ENCODE assay signal across 8 mouse cellular contexts in the genomic region with DNA sequence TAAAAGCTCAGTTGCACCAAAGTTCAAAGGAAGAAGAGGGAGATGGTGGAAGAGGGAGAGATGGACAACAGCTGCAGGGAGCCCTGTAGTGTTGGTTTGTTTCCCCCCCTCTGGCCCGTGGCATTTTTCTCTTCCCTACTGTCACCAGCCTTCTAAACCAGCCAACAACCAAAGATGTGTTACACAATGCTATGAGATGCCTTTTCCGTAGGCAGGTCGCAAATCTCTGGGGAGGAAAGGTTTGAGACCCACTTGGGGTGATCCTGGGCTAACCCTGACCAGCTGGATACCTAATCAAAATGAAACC. TPM values are rescaled to one million over a fixed set of nuclear protein-coding genes. Genes with fewer than 3 reads are reported as not detected.
DNase-seq lines count a peak whose midpoint lies in the region; ATAC-seq and TF ChIP-seq lines count a peak whose summit lies in the region.

No protein-coding gene starts in this region.

- H3K4me3 ChIP-seq in lung, adult 2 months (replicated peaks; ENCODE audit: extremely low read depth, low read depth, low read length) = peak overlapping the region; percentile 75
- H3K4me3 ChIP-seq in embryonic facial prominence, embryonic 13.5 days = peak overlapping the region; percentile 62
- peak overlapping the region; percentile 63 for H3K4me3 ChIP-seq in intestine, postnatal 0 days (ENCODE audit: low read depth, low read length)
- H3K4me3 ChIP-seq in neural tube, embryonic 14.5 days (ENCODE audit: low read depth, low read length) = peak overlapping the region; percentile 63

- no peak for ATAC-seq in embryonic facial prominence, embryonic 13.5 days (ENCODE audit: insufficient number of reproducible peaks, insufficient read depth, low FRiP score, low TSS enrichment, low read depth)
- ATAC-seq in intestine, postnatal 0 days = no peak
- 0 out of 2 replicates have a peak, but pooled peaks have one; percentile 2 for ATAC-seq in neural tube, embryonic 14.5 days (ENCODE audit: low read depth)

- 26% methylated on average over 3 of the region's 3 CpGs for WGBS in lung, adult 2 months
- WGBS in embryonic facial prominence, embryonic 13.5 days = 22% methylated on average over 3 of the region's 3 CpGs
- 35% methylated on average over 3 of the region's 3 CpGs for WGBS in intestine, postnatal 0 days
- WGBS in neural tube, embryonic 14.5 days = 25% methylated on average over 3 of the region's 3 CpGs

- H3K9me3 ChIP-seq in embryonic facial prominence, embryonic 13.5 days = no peaks in the 10 kb centered on the region
- H3K9me3 ChIP-seq in intestine, postnatal 0 days (ENCODE audit: control insufficient read depth) = no peaks in the 10 kb centered on the region
- H3K9me3 ChIP-seq in neural tube, embryonic 14.5 days (ENCODE audit: control insufficient read depth, low read length) = no peaks in the 10 kb centered on the region

- no peaks in the 10 kb centered on the region for H3K4me1 ChIP-seq in lung, adult 2 months (ENCODE audit: control insufficient read depth, insufficient read depth, low read length)
- 0 out of 2 replicates have a peak, but pooled peaks cover 4% of the 10 kb centered on the region for H3K4me1 ChIP-seq in embryonic facial prominence, embryonic 13.5 days
- no peaks in the 10 kb centered on the region for H3K4me1 ChIP-seq in intestine, postnatal 0 days (replicated peaks; ENCODE audit: control insufficient read depth, insufficient read depth, low read length)
- 0 out of 2 replicates have a peak, but pooled peaks cover 3% of the 10 kb centered on the region for H3K4me1 ChIP-seq in neural tube, embryonic 14.5 days (ENCODE audit: control insufficient read depth, insufficient read depth, low read length)

- H3K36me3 ChIP-seq in embryonic facial prominence, embryonic 13.5 days = peaks cover 5% of the 10 kb centered on the region; the same call in 1 of the 2 replicates
- H3K36me3 ChIP-seq in intestine, postnatal 0 days (ENCODE audit: control insufficient read depth, insufficient read depth) = no peaks in the 10 kb centered on the region
- H3K36me3 ChIP-seq in neural tube, embryonic 14.5 days (ENCODE audit: control insufficient read depth, insufficient read depth, low read length) = no peaks in the 10 kb centered on the region

- peak overlapping the region; percentile 78; the same call in 1 of the 2 replicates for H3K27ac ChIP-seq in embryonic facial prominence, embryonic 13.5 days
- peak overlapping the region; percentile 89; the same call in 1 of the 2 replicates for H3K27ac ChIP-seq in intestine, postnatal 0 days (ENCODE audit: low read depth, low read length)
- H3K27ac ChIP-seq in neural tube, embryonic 14.5 days (ENCODE audit: low read depth, low read length) = no peak overlapping the region; the same call in 1 of the 2 replicates

- TF ChIP-seq CTCF in lung, adult 2 months (IDR thresholded peaks at IDR 0.05; ENCODE audit: insufficient read depth, low read length) = no peak
- TF ChIP-seq CTCF in intestine, postnatal 0 days (IDR thresholded peaks at IDR 0.05; ENCODE audit: low read depth) = no peak

- no peak for TF ChIP-seq POLR2A in lung, adult 2 months (IDR thresholded peaks at IDR 0.05; ENCODE audit: borderline replicate concordance, extremely low read depth, low read depth, low read length)

- DNase-seq in lung, adult 2 months = no peak
- no peak for DNase-seq in lung, postnatal 25 days (ENCODE audit: low spot score)
- DNase-seq in adrenal gland, postnatal 14 days = no peak
- DNase-seq in right cerebral cortex, postnatal 36 days (ENCODE audit: low spot score in 2 of 2) = no peak
- DNase-seq in frontal cortex, postnatal 10 days (ENCODE audit: low spot score in 2 of 2) = no peak

- no peaks in the 10 kb centered on the region for H3K27me3 ChIP-seq in embryonic facial prominence, embryonic 13.5 days
- no peaks in the 10 kb centered on the region for H3K27me3 ChIP-seq in intestine, postnatal 0 days (replicated peaks; ENCODE audit: control insufficient read depth, insufficient read depth, low read length)
- no peaks in the 10 kb centered on the region for H3K27me3 ChIP-seq in neural tube, embryonic 14.5 days (ENCODE audit: control insufficient read depth, insufficient read depth, low read length)

- peak overlapping the region; percentile 64 for H3K4me2 ChIP-seq in embryonic facial prominence, embryonic 13.5 days
- peak overlapping the region; percentile 61 for H3K4me2 ChIP-seq in intestine, postnatal 0 days (replicated peaks; ENCODE audit: low read depth)
- H3K4me2 ChIP-seq in neural tube, embryonic 14.5 days (ENCODE audit: low read depth, low read length) = peak overlapping the region; percentile 65

- peak overlapping the region; percentile 85 for H3K9ac ChIP-seq in embryonic facial prominence, embryonic 13.5 days
- H3K9ac ChIP-seq in intestine, postnatal 0 days (ENCODE audit: low read depth, low read length) = peak overlapping the region; percentile 79
- peak overlapping the region; percentile 80 for H3K9ac ChIP-seq in neural tube, embryonic 14.5 days (replicated peaks; ENCODE audit: low read depth, low read length)

RNA-seq across cellular contexts. Expression of a gene that starts 0.8 kb away (rescaled TPM):
- polyA plus RNA-seq in lung, adult 2 months (2012; rRNA removed) = 2.2 and 3.8 TPM in 2 replicates
- polyA plus RNA-seq in embryonic facial prominence, embryonic 13.5 days (2015; fragmentation: Nextera tagmentation; extraction: Ambion mirVana) = 4.5 and 4.7 TPM in 2 replicates
- 2.7 and 2.8 TPM in 2 replicates for polyA plus RNA-seq in intestine, postnatal 0 days (2015; fragmentation: Nextera tagmentation; extraction: Ambion mirVana)
- polyA plus RNA-seq in neural tube, embryonic 14.5 days (2014; fragmentation: Nextera tagmentation; extraction: Ambion mirVana) = 6.9 and 9.0 TPM in 2 replicates
- total RNA-seq in adrenal gland, postnatal 14 days (2021) = 29.4 and 30.3 TPM in 2 replicates
